Mouse (Mus musculus) midbrain, postnatal 0 days (tissue): ENCODE measurements around the gene R3hdm1. TPM values are rescaled to one million over a fixed set of nuclear protein-coding genes. Genes with fewer than 3 reads are reported as not detected.

ENCODE experiments used
- ATAC-seq: fragments of 200-750 bp; cut with Nextera tagmentation; 2 replicates; pipeline ENCODE4 v1.8.0; 2017; ENCODE audit warnings: moderate number of reproducible peaks, mild to moderate bottlenecking, moderate TSS enrichment, moderate library complexity; ENCODE audit not compliant: low FRiP score
- DNase-seq: peaks from one replicate; pipeline ENCODE4 v3.0.0-alpha.2; 2015; ENCODE audit warnings: low spot score
- H3K27ac ChIP-seq: fragments of 300-500 bp; sonication (generic); 2 replicates; pipeline ENCODE4 v1.5.1; 2014; ENCODE audit warnings: low read depth, mild to moderate bottlenecking, low read length, mixed read lengths
- H3K27me3 ChIP-seq: fragments of 300-500 bp; sonication (generic); 2 replicates; pipeline ENCODE4 v1.6.1; 2014; ENCODE audit warnings: low read length, control low read depth, mixed read lengths; ENCODE audit not compliant: insufficient read depth
- H3K36me3 ChIP-seq: fragments of 300-500 bp; sonication (generic); 2 replicates; pipeline ENCODE4 v1.6.1; 2014; ENCODE audit warnings: low read length, control low read depth, mixed read lengths; ENCODE audit not compliant: insufficient read depth
- H3K4me1 ChIP-seq: fragments of 300-500 bp; sonication (generic); 2 replicates; pipeline ENCODE4 v1.6.1; 2014; ENCODE audit warnings: mild to moderate bottlenecking, control low read depth, antibody characterized with exemption, low read length, mixed read lengths; ENCODE audit not compliant: insufficient read depth
- H3K4me2 ChIP-seq: fragments of 300-500 bp; sonication (generic); 2 replicates; pipeline ENCODE4 v1.6.1; 2014; ENCODE audit warnings: low read depth, mild to moderate bottlenecking, low read length, mixed read lengths; ENCODE audit not compliant: poor library complexity, severe bottlenecking
- H3K4me3 ChIP-seq: fragments of 300-500 bp; sonication (generic); 2 replicates; pipeline ENCODE4 v1.5.1; 2014; ENCODE audit warnings: low read depth, mild to moderate bottlenecking, low read length, moderate library complexity
- H3K9ac ChIP-seq: fragments of 300-500 bp; sonication (generic); replicated peaks from 2 replicates; pipeline ENCODE4 v1.6.1; 2014; ENCODE audit warnings: mild to moderate bottlenecking, low read length, moderate library complexity, mixed read lengths; ENCODE audit not compliant: poor library complexity, severe bottlenecking
- H3K9me3 ChIP-seq: fragments of 300-500 bp; sonication (generic); 2 replicates; pipeline ENCODE4 v1.6.1; 2016; ENCODE audit warnings: low read length, control low read depth
- CTCF ChIP-seq: IDR thresholded peaks from 2 replicates; pipeline ENCODE4 v1.5.1; 2016; ENCODE audit warnings: antibody characterized with exemption, mild to moderate bottlenecking
- WGBS: fragments of 180-500 bp; shearing (Covaris S2); extraction: QIAGEN DNeasy Blood & Tissue Kit; methylation state at CpG from one replicate; pipeline ENCODE4 v1.1.7; 2014; 5-methylcytosine and 5-hydroxymethylcytosine counted together
- polyA plus RNA-seq: library from polyadenylated mRNA; unstranded; fragments of >200 nt; fragmentation: Nextera tagmentation; extraction: Ambion mirVana; gene quantifications from 2 replicates; pipeline ENCODE4 v1.2.1, GENCODE M21; 2015
- total RNA-seq: library from RNA; depleted of rRNA; stranded (reverse); fragments of >200 nt; gene quantifications from 2 replicates; pipeline ENCODE4 v1.2.3, GENCODE M21; 2014

Gene R3hdm1
- total and polyA plus RNA-seq, 2 experiments from 2014 or later: 57.1 to 104 TPM

DNA sequence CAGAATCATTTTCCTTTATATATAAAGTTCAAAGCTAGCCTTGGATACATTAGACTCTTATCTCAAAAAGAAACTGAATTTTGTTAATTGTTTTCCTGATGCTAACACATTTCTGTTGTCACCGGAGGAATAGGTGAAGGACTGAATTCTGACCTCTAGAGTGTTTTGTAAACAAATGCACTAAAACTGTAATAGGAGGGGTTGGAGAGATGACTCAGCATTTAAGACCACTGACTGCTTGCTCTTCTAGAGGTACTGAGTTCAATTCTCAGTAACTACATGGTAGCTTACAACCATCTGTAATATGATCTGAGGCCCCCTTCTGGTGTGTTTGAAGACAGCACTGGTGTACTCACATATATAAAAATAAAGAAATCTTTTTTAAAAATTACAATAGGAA, 63.9 kb downstream of the R3hdm1 start:
- 91% methylated on average over 1 of the region's 1 CpGs for WGBS
- H3K4me2 ChIP-seq: no peak overlapping the region
- no peaks in the 10 kb centered on the region for H3K9me3 ChIP-seq
- no peaks in the 10 kb centered on the region for H3K27me3 ChIP-seq
- ATAC-seq: no peak
- no peak overlapping the region for H3K9ac ChIP-seq
- TF ChIP-seq CTCF: no peak
- no peaks in the 10 kb centered on the region for H3K36me3 ChIP-seq
- no peak for DNase-seq
- no peak overlapping the region for H3K4me3 ChIP-seq
- H3K4me1 ChIP-seq: no peaks in the 10 kb centered on the region
- no peak overlapping the region for H3K27ac ChIP-seq

- no peak for TF ChIP-seq CTCF
- Histone ChIP-seq H3K27me3 (no peaks in the 10 kb centered on the region), H3K9ac (no peak overlapping the region), H3K9me3 (no peaks in the 10 kb centered on the region), H3K4me1 (no peaks in the 10 kb centered on the region), H3K27ac (no peak overlapping the region), H3K36me3 (0 out of 2 replicates have a peak, but pooled peaks cover 4% of the 10 kb centered on the region), H3K4me3 (no peak overlapping the region), H3K4me2 (no peak overlapping the region)
- DNase-seq (no peak), ATAC-seq (no peak)
Measured at GRCm38 (mm10) chr1:128170104-128170503, 67.0 kb downstream of the R3hdm1 start.

DNA sequence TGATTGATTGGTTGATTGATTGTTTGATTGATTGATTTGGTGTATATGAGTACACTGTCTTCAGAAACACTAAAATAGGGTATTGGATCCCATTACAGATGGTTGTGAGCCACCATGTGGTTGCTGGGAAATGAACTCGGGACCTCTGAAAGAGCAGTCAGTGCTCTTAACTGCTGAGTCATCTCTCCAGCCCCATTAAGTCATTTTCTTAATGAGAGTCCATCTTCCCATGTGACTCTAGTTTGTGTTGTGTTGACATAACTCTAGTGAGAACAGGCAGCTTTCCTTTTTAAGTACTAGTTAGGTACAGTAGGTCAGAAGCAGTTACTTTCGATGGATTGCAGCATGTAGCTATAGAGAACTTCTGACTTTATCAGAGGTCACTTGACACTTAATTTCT, 88.3 kb downstream of the R3hdm1 start:
- Histone ChIP-seq H3K36me3 (peaks cover 19% of the 10 kb centered on the region), H3K9ac (no peak overlapping the region), H3K27ac (no peak overlapping the region), H3K27me3 (no peaks in the 10 kb centered on the region), H3K4me2 (no peak overlapping the region), H3K4me3 (no peak overlapping the region), H3K4me1 (no peaks in the 10 kb centered on the region), H3K9me3 (no peaks in the 10 kb centered on the region)
- no peak for ATAC-seq
- no peak for DNase-seq
- TF ChIP-seq CTCF: no peak
- WGBS: 77% methylated on average over 2 of the region's 2 CpGs

DNA sequence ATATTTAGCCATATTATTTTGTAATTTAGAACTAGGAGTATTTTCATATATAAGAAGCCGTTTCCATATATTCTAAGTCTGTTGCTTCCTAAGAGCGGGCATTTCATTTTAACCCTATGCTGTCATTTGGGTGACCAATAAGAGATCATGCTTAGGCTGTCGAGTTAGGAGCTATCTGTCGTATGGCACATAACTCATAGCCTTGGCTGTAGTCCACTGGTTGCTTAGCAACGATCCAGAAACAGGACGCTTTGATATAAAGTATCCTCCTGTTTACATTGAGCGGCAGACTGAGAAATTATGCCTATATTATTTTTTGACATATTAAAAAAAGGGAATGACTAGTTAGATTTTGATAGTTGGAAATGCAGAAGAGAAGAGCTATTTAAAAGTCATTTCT, 89.3 kb downstream of the R3hdm1 start:
- ATAC-seq (no peak), DNase-seq (no peak)
- H3K9ac ChIP-seq: no peak overlapping the region
- H3K27ac ChIP-seq: no peak overlapping the region
- H3K4me2 ChIP-seq: no peak overlapping the region
- TF ChIP-seq CTCF: no peak
- WGBS: 86% methylated on average over 7 of the region's 7 CpGs
- H3K27me3 ChIP-seq: no peaks in the 10 kb centered on the region
- H3K9me3 ChIP-seq: no peaks in the 10 kb centered on the region
- no peaks in the 10 kb centered on the region for H3K4me1 ChIP-seq
- peaks cover 24% of the 10 kb centered on the region for H3K36me3 ChIP-seq
- H3K4me3 ChIP-seq: no peak overlapping the region

- Histone ChIP-seq H3K27ac (no peak overlapping the region), H3K36me3 (peaks cover 19% of the 10 kb centered on the region), H3K9me3 (no peaks in the 10 kb centered on the region), H3K4me2 (no peak overlapping the region), H3K9ac (no peak overlapping the region), H3K27me3 (no peaks in the 10 kb centered on the region), H3K4me1 (no peaks in the 10 kb centered on the region), H3K4me3 (no peak overlapping the region)
- ATAC-seq: no peak
- WGBS: 86% methylated on average over 2 of the region's 2 CpGs
- DNase-seq: no peak
- no peak for TF ChIP-seq CTCF
Measured at GRCm38 (mm10) chr1:128194011-128194410, 90.9 kb downstream of the R3hdm1 start.

DNA sequence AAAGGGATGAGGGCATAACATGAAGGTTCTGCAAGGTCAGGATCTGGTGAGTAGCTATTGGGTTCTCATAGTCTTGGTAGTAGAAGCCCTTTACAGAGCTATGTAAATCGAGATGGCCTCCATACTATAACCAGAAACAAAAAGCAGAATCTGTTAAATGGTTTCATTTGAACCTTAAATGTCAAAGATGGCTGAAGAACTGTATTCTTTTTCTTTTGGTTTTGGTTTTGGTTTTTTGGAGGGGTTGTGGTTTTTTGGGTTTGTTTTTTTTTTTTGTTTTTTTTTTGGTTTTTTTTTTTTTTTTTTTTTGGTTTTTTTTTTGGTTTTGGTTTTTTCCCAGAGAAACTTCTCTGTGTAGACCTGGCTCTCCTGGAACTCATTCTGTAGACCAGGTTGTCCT, 94.3 kb downstream of the R3hdm1 start:
- 96% methylated on average over 1 of the region's 1 CpGs for WGBS
- no peak for ATAC-seq

More for the DNA sequence above, 94.3 kb downstream of the R3hdm1 start:
- Histone ChIP-seq H3K9me3 (no peaks in the 10 kb centered on the region), H3K9ac (no peak overlapping the region), H3K4me2 (no peak overlapping the region), H3K27me3 (no peaks in the 10 kb centered on the region), H3K36me3 (peaks cover 19% of the 10 kb centered on the region), H3K4me3 (no peak overlapping the region), H3K27ac (no peak overlapping the region), H3K4me1 (no peaks in the 10 kb centered on the region)
- TF ChIP-seq CTCF: no peak
- DNase-seq: no peak
